Mouse (Mus musculus) spleen, adult 18-20 months (tissue): ENCODE results near the gene Bank1.

Experiments
- DNase-seq, 2 experiments: peaks; one replicate each; pipeline ENCODE4 v3.0.0; 2022; ENCODE audit warnings: mixed read lengths in 2 of 2

Bank1 gene

GRCm38 (mm10) chr3:136251578-136251977 lies 74.3 kb downstream of the Bank1 start:
- no peak for DNase-seq

- no peak for DNase-seq
These were observed 78.5 kb downstream of the Bank1 start for GRCm38 (mm10) chr3:136247331-136247730.

GRCm38 (mm10) chr3:136244931-136245330 lies 80.9 kb downstream of the Bank1 start:
- no peak for DNase-seq

- no peak for DNase-seq
These were observed 87.1 kb downstream of the Bank1 start for GRCm38 (mm10) chr3:136238790-136239189.

GRCm38 (mm10) chr3:136233507-136233906 lies 92.4 kb downstream of the Bank1 start:
- no peak for DNase-seq

GRCm38 (mm10) chr3:136230602-136231151 lies 95.2 kb downstream of the Bank1 start:
- DNase-seq = no peak

GRCm38 (mm10) chr3:136189661-136190228 lies 136.1 kb downstream of the Bank1 start:
- DNase-seq = no peak

- DNase-seq = no peak
These were observed 139.2 kb downstream of the Bank1 start for GRCm38 (mm10) chr3:136186548-136187113.

GRCm38 (mm10) chr3:136171631-136172030 lies 154.2 kb downstream of the Bank1 start:
- no peak for DNase-seq

GRCm38 (mm10) chr3:136168071-136168470 lies 157.8 kb downstream of the Bank1 start:
- no peak for DNase-seq

GRCm38 (mm10) chr3:136166671-136167070 lies 159.2 kb downstream of the Bank1 start:
- no peak for DNase-seq

- no peak for DNase-seq
These were observed 159.9 kb downstream of the Bank1 start for GRCm38 (mm10) chr3:136166033-136166361.

GRCm38 (mm10) chr3:136165167-136166032 lies 160.5 kb downstream of the Bank1 start:
- DNase-seq = no peak

GRCm38 (mm10) chr3:136158059-136158458 lies 167.8 kb downstream of the Bank1 start:
- no peak for DNase-seq

GRCm38 (mm10) chr3:136155555-136155954 lies 170.3 kb downstream of the Bank1 start:
- DNase-seq = no peak

GRCm38 (mm10) chr3:136150886-136151285 lies 175.0 kb downstream of the Bank1 start:
- DNase-seq = no peak

GRCm38 (mm10) chr3:136147166-136147565 lies 178.7 kb downstream of the Bank1 start:
- no peak for DNase-seq

- DNase-seq = no peak
These were observed 193.9 kb downstream of the Bank1 start for GRCm38 (mm10) chr3:136132013-136132412.

- no peak for DNase-seq
These were observed 210.2 kb downstream of the Bank1 start for GRCm38 (mm10) chr3:136115478-136116215.

GRCm38 (mm10) chr3:136109411-136110139 lies 216.3 kb downstream of the Bank1 start:
- DNase-seq = no peak

GRCm38 (mm10) chr3:136106452-136106851 lies 219.4 kb downstream of the Bank1 start:
- DNase-seq = no peak

GRCm38 (mm10) chr3:136103339-136103738 lies 222.5 kb downstream of the Bank1 start:
- no peak for DNase-seq
